Mouse (Mus musculus) pancreas, adult 10 weeks (tissue): ENCODE measurements around the gene Gm11639. TPM values are rescaled to one million over a fixed set of nuclear protein-coding genes. Genes with fewer than 3 reads are reported as not detected.

Experiments used
- polyA plus RNA-seq: library from polyadenylated mRNA; stranded (reverse); fragments of 350-450 nt; fragmentation: Illumina TruSeq; extraction: RNeasy Lipid Tissue Mini Kit (QIAGEN cat#74804); gene quantifications from one replicate; pipeline ENCODE4 v1.2.3, GENCODE M21; 2015; ENCODE audit warnings: low read depth, low replicate concordance; ENCODE audit not compliant: insufficient read depth

Gene Gm11639
- not detected for polyA plus RNA-seq

GRCm38 (mm10) chr11:104685548-104685947 lies at the start of gene Gm11639:
Gene Gm11639, plus strand, starts transcription at chr11:104685707.

GRCm38 (mm10) chr11:105063292-105063691 lies 377.8 kb downstream of the Gm11639 start, which contains the start of gene Efcab3:
Gene Efcab3, plus strand, starts transcription at chr11:105063592.

GRCm38 (mm10) chr11:105125735-105126519 lies 440.4 kb downstream of the Gm11639 start, which contains the start of gene Mettl2:
Gene Mettl2, plus strand, starts transcription at chr11:105126425.

GRCm38 (mm10) chr11:105146593-105146992 lies 461.1 kb downstream of the Gm11639 start, which contains the start of gene Gm10842:
Gene Gm10842, plus strand, starts transcription at chr11:105146893.

Other genes starting within 250 kb of the Gm11639 start
- 9.0 TPM for gene Kansl1, start 216.8 kb upstream of the Gm11639 start, polyA plus RNA-seq
- gene Cdc27, start 135.1 kb upstream of the Gm11639 start, polyA plus RNA-seq = 3.2 TPM
- gene Myl4, start 135.0 kb upstream of the Gm11639 start, polyA plus RNA-seq = not detected
- 2.5 TPM for gene Itgb3, start 77.7 kb upstream of the Gm11639 start, polyA plus RNA-seq